Mouse (Mus musculus): ENCODE data around the gene Med4. TPM values are rescaled to one million over a fixed set of nuclear protein-coding genes. Genes with fewer than 3 reads are reported as not detected.

The Med4 gene
- total and polyA plus RNA-seq, 3 experiments = 12.5 to 23.5 (median 19.5) TPM

- no peaks in the 10 kb centered on the region for H3K79me2 ChIP-seq (replicated peaks; ENCODE audit: control insufficient read depth, insufficient read depth, low read length)
- no peak overlapping the region for H3K4me3 ChIP-seq
- peaks cover 6% of the 10 kb centered on the region for H3K36me3 ChIP-seq (ENCODE audit: control insufficient read depth, insufficient read depth, low read length)
- no peak overlapping the region for H3K9ac ChIP-seq (ENCODE audit: low read depth, low read length)
- no peaks in the 10 kb centered on the region for H3K27me3 ChIP-seq (ENCODE audit: control insufficient read depth, insufficient read depth, low read length)
- 59% methylated on average over 10 of the region's 10 CpGs for WGBS
- intact Hi-C loops (cut with DNase I) = loop anchor here (1.0 to 5.0 kb wide), 2 partner anchors 30 to 370 kb away; no protein-coding TSS in a partner anchor
- peak overlapping the region; percentile 88 for H3K27ac ChIP-seq
- peaks cover 23% of the 10 kb centered on the region for H3K4me1 ChIP-seq (ENCODE audit: control insufficient read depth, insufficient read depth, low read length)
- DNase-seq = peak; percentile 35 to 41
- TF ChIP-seq CTCF (IDR thresholded peaks at IDR 0.05) = no peak
- TF ChIP-seq EP300 (IDR thresholded peaks at IDR 0.05; ENCODE audit: insufficient read depth, low read depth, low read length) = 0 out of 2 replicates have a peak, but pooled peaks have one; percentile 52
Observed at GRCm38 (mm10) chr14:73477077-73477476, 32.7 kb upstream of the Med4 start.

- Histone ChIP-seq H3K4me1 (ENCODE audit: control insufficient read depth, insufficient read depth, low read length) (peaks cover 23% of the 10 kb centered on the region), H3K4me3 (no peak overlapping the region), H3K79me2 (replicated peaks; ENCODE audit: control insufficient read depth, insufficient read depth, low read length) (no peaks in the 10 kb centered on the region), H3K9ac (ENCODE audit: low read depth, low read length) (no peak overlapping the region), H3K27me3 (ENCODE audit: control insufficient read depth, insufficient read depth, low read length) (no peaks in the 10 kb centered on the region), H3K27ac (no peak overlapping the region), H3K36me3 (ENCODE audit: control insufficient read depth, insufficient read depth, low read length) (peaks cover 6% of the 10 kb centered on the region)
- no peak for DNase-seq
- TF ChIP-seq CTCF (IDR thresholded peaks at IDR 0.05) (no peak), EP300 (IDR thresholded peaks at IDR 0.05; ENCODE audit: insufficient read depth, low read depth, low read length) (no peak), POLR2A (IDR thresholded peaks at IDR 0.05; ENCODE audit: insufficient read depth, low read depth, low read length) (no peak)
- intact Hi-C loops (cut with DNase I) = loop anchor here (5.0 kb wide), 1 partner anchor 371 kb away; no protein-coding TSS in a partner anchor
- WGBS = 89% methylated on average over 3 of the region's 3 CpGs
Observed at GRCm38 (mm10) chr14:73478321-73478720, 31.5 kb upstream of the Med4 start.

GRCm38 (mm10) chr14:73479771-73480170 lies 30.1 kb upstream of the Med4 start:
- intact Hi-C loops (cut with DNase I) = loop anchor here (5.0 kb wide), 1 partner anchor 372 kb away; no protein-coding TSS in a partner anchor
- Histone ChIP-seq H3K36me3 (ENCODE audit: control insufficient read depth, insufficient read depth, low read length) (no peaks in the 10 kb centered on the region; the same call in 1 of the 2 replicates), H3K27me3 (ENCODE audit: control insufficient read depth, insufficient read depth, low read length) (no peaks in the 10 kb centered on the region), H3K9ac (ENCODE audit: low read depth, low read length) (no peak overlapping the region), H3K27ac (no peak overlapping the region), H3K4me3 (no peak overlapping the region), H3K4me1 (ENCODE audit: control insufficient read depth, insufficient read depth, low read length) (peaks cover 13% of the 10 kb centered on the region), H3K79me2 (replicated peaks; ENCODE audit: control insufficient read depth, insufficient read depth, low read length) (no peaks in the 10 kb centered on the region)
- no peak for DNase-seq
- no peak for TF ChIP-seq CTCF (IDR thresholded peaks at IDR 0.05)
- TF ChIP-seq POLR2A (IDR thresholded peaks at IDR 0.05; ENCODE audit: insufficient read depth, low read depth, low read length) = no peak
- TF ChIP-seq EP300 (IDR thresholded peaks at IDR 0.05; ENCODE audit: insufficient read depth, low read depth, low read length) = no peak
- WGBS = 73% methylated on average over 1 of the region's 1 CpGs

GRCm38 (mm10) chr14:73483516-73484229 lies 26.2 kb upstream of the Med4 start:
- H3K4me1 ChIP-seq (ENCODE audit: control insufficient read depth, insufficient read depth, low read length) = peaks cover 4% of the 10 kb centered on the region
- no peak overlapping the region for H3K9ac ChIP-seq (ENCODE audit: low read depth, low read length)
- no peaks in the 10 kb centered on the region for H3K79me2 ChIP-seq (replicated peaks; ENCODE audit: control insufficient read depth, insufficient read depth, low read length)
- no peak overlapping the region for H3K27ac ChIP-seq
- H3K36me3 ChIP-seq (ENCODE audit: control insufficient read depth, insufficient read depth, low read length) = no peaks in the 10 kb centered on the region
- no peaks in the 10 kb centered on the region for H3K27me3 ChIP-seq (ENCODE audit: control insufficient read depth, insufficient read depth, low read length)
- 78% methylated on average over 5 of the region's 5 CpGs for WGBS
- DNase-seq = no peak
- intact Hi-C loops (cut with DNase I) = no loop called here
- TF ChIP-seq CTCF (IDR thresholded peaks at IDR 0.05) (no peak), EP300 (IDR thresholded peaks at IDR 0.05; ENCODE audit: insufficient read depth, low read depth, low read length) (no peak), POLR2A (IDR thresholded peaks at IDR 0.05; ENCODE audit: insufficient read depth, low read depth, low read length) (no peak)
- no peak overlapping the region for H3K4me3 ChIP-seq

- Histone ChIP-seq H3K27me3 (ENCODE audit: control insufficient read depth, insufficient read depth, low read length) (no peaks in the 10 kb centered on the region), H3K27ac (no peak overlapping the region), H3K79me2 (replicated peaks; ENCODE audit: control insufficient read depth, insufficient read depth, low read length) (no peaks in the 10 kb centered on the region), H3K36me3 (ENCODE audit: control insufficient read depth, insufficient read depth, low read length) (no peaks in the 10 kb centered on the region), H3K4me1 (ENCODE audit: control insufficient read depth, insufficient read depth, low read length) (peaks cover 4% of the 10 kb centered on the region), H3K9ac (ENCODE audit: low read depth, low read length) (no peak overlapping the region), H3K4me3 (no peak overlapping the region)
- intact Hi-C loops (cut with DNase I) = no loop called here
- DNase-seq = no peak
- WGBS = 89% methylated on average over 3 of the region's 3 CpGs
- TF ChIP-seq EP300 (IDR thresholded peaks at IDR 0.05; ENCODE audit: insufficient read depth, low read depth, low read length) (no peak), POLR2A (IDR thresholded peaks at IDR 0.05; ENCODE audit: insufficient read depth, low read depth, low read length) (no peak), CTCF (IDR thresholded peaks at IDR 0.05) (no peak; the same call in 1 of the 2 replicates)
Observed at GRCm38 (mm10) chr14:73484366-73485110, 25.3 kb upstream of the Med4 start.

- no peaks in the 10 kb centered on the region for H3K36me3 ChIP-seq (ENCODE audit: control insufficient read depth, insufficient read depth, low read length)
- TF ChIP-seq POLR2A (IDR thresholded peaks at IDR 0.05; ENCODE audit: insufficient read depth, low read depth, low read length) (no peak), EP300 (IDR thresholded peaks at IDR 0.05; ENCODE audit: insufficient read depth, low read depth, low read length) (no peak), CTCF (IDR thresholded peaks at IDR 0.05) (no peak)
- H3K4me3 ChIP-seq = no peak overlapping the region
- peaks cover 4% of the 10 kb centered on the region for H3K4me1 ChIP-seq (ENCODE audit: control insufficient read depth, insufficient read depth, low read length)
- peak overlapping the region; percentile 36 for H3K27ac ChIP-seq
- peak in 1 of 2 experiments; percentile 42 for DNase-seq
- H3K27me3 ChIP-seq (ENCODE audit: control insufficient read depth, insufficient read depth, low read length) = no peaks in the 10 kb centered on the region
- WGBS = 24% methylated on average over 5 of the region's 5 CpGs
- intact Hi-C loops (cut with DNase I) = no loop called here
- no peaks in the 10 kb centered on the region for H3K79me2 ChIP-seq (replicated peaks; ENCODE audit: control insufficient read depth, insufficient read depth, low read length)
- H3K9ac ChIP-seq (ENCODE audit: low read depth, low read length) = no peak overlapping the region
Observed at GRCm38 (mm10) chr14:73486641-73487040, 23.2 kb upstream of the Med4 start.
